Mouse (Mus musculus): ENCODE results near the gene Ppie.

- no peak for TF ChIP-seq POLR2A (IDR thresholded peaks at IDR 0.05; ENCODE audit: extremely low read depth, insufficient read depth, low read length)
- no peak for TF ChIP-seq CTCF (IDR thresholded peaks at IDR 0.05; ENCODE audit: extremely low read depth, insufficient read depth, low read length)
Observed at GRCm38 (mm10) chr4:123116011-123116410, 23.7 kb downstream of the Ppie start, which contains the start of gene Oxct2b.

Measured in cortical plate, adult 2 months (tissue).